Mouse (Mus musculus): ENCODE results near the gene Csf3. TPM values are rescaled to one million over a fixed set of nuclear protein-coding genes. Genes with fewer than 3 reads are reported as not detected.
A peak's percentile ranks its signal among the peaks of the same experiment; 100 is the strongest.
"Not testable (repeated sequence)": the region's sequence is repeated elsewhere in the genome, so short reads cannot be mapped to it uniquely, and the experiment has no call there.

Gene Csf3
- polyA plus RNA-seq, 1 experiment from 2014 or later, result not detected

- H3K27ac ChIP-seq; H3K36me3 ChIP-seq; H3K9ac ChIP-seq; H3K27me3 ChIP-seq; H3K4me3 ChIP-seq; H3K4me2 ChIP-seq (replicated peaks); ATAC-seq (ENCODE audit: low FRiP score); H3K9me3 ChIP-seq (replicated peaks): not testable (repeated sequence)
- 94% methylated on average over 2 of the region's 2 CpGs for WGBS
- H3K4me1 ChIP-seq, result peaks cover 33% of the 10 kb centered on the region
Observed at GRCm38 (mm10) chr11:98737220-98737619, 36.2 kb downstream of the Csf3 start.

DNA sequence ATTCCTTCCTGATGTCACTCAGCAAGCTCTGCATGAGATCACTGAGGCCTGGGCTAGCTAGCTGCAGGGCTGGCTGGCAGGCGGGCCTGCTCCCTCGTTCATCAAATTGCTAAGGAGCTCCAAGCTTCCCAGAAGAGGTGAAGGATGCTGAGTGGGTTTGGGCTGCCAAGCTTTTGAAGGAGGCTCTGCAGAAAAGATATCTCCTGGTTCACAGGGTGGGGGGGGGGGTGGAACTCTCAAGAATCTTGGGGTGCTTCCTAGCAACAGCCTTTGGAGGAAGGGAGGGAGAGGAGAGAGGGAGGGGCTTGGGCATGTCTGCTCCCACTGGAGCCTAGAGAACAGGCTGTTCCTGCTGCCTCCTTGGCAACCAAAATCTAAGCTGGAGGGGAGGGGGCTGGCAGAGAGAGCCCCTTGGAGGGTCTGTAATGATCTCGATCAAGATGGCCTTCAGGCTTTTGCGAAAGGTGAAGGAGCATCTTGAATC lies 37.4 kb downstream of the Csf3 start:
- H3K4me3 ChIP-seq, result no peak overlapping the region
- WGBS, result 19% methylated on average over 4 of the region's 4 CpGs
- no peak overlapping the region for H3K4me2 ChIP-seq (replicated peaks)
- H3K27me3 ChIP-seq, result no peaks in the 10 kb centered on the region
- H3K9me3 ChIP-seq (replicated peaks), result peaks cover 6% of the 10 kb centered on the region; the same call in 1 of the 2 replicates
- ATAC-seq (ENCODE audit: low FRiP score), result no peak
- H3K27ac ChIP-seq, result peak overlapping the region; percentile 81
- peaks cover 43% of the 10 kb centered on the region for H3K4me1 ChIP-seq
- H3K9ac ChIP-seq, result no peak overlapping the region; the same call in 1 of the 2 replicates
- H3K36me3 ChIP-seq, result no peaks in the 10 kb centered on the region

GRCm38 (mm10) chr11:98738925-98739324 lies 37.9 kb downstream of the Csf3 start:
- no peak overlapping the region for H3K4me2 ChIP-seq (replicated peaks)
- H3K4me1 ChIP-seq, result peaks cover 48% of the 10 kb centered on the region
- 55% methylated on average over 9 of the region's 9 CpGs for WGBS
- no peaks in the 10 kb centered on the region for H3K36me3 ChIP-seq
- H3K27me3 ChIP-seq, result no peaks in the 10 kb centered on the region
- H3K27ac ChIP-seq, result peak overlapping the region; percentile 81
- H3K9me3 ChIP-seq (replicated peaks), result peaks cover 6% of the 10 kb centered on the region; the same call in 1 of the 2 replicates
- ATAC-seq (ENCODE audit: low FRiP score), result no peak
- no peak overlapping the region for H3K4me3 ChIP-seq
- H3K9ac ChIP-seq, result no peak overlapping the region; the same call in 1 of the 2 replicates

- Histone ChIP-seq H3K27me3 (no peaks in the 10 kb centered on the region), H3K9ac (0 out of 2 replicates have a peak overlapping the region, but pooled peaks have one; percentile 94), H3K9me3 (replicated peaks) (no peaks in the 10 kb centered on the region), H3K36me3 (no peaks in the 10 kb centered on the region), H3K4me1 (peaks cover 59% of the 10 kb centered on the region), H3K4me3 (peak overlapping the region; percentile 83), H3K27ac (peak overlapping the region; percentile 99), H3K4me2 (replicated peaks) (peak overlapping the region; percentile 88)
- WGBS, result 4% methylated on average over 8 of the region's 8 CpGs
- 0 out of 2 replicates have a peak, but pooled peaks have one; percentile 9 for ATAC-seq (ENCODE audit: low FRiP score)
Observed at GRCm38 (mm10) chr11:98740026-98740392, 38.9 kb downstream of the Csf3 start.

DNA sequence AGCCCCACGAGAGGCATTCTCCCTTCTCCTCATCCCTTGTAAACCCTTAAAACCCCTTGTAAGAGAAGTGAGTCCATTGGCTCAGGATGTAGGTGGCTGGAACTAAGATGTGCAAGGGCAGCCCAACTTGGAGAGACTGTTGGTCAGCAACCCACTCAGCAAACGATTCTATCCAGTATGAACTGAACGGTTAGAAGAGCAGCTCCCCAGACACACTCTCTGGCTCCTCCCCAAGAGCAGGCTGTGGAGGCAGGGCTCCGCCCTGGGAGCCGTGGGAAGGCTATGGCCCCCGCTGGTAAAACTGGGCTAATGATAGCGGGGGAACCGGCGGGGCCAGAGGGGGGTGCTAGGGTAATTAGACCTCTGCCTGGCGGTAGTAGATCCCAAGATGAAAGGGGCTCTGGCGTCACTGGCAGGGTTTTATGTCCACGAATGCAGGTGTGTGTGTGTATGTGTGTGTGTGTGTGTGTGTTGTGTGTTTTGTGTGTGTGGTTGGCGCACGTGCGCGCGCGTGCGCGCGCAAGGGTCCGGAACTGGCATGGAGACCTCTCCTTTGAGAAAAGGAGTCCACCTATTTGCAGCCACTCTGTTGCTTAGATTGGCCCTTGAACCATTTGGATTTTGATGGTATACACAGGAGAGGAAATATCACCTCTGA lies 39.5 kb downstream of the Csf3 start, which contains the start of gene Thra:
Gene Thra, plus strand, starts transcription at position 246 of the 658 bp plus-strand sequence.
- H3K9me3 ChIP-seq (replicated peaks), result no peaks in the 10 kb centered on the region
- H3K27ac ChIP-seq, result peak within 1 kb of the TSS; percentile 99
- H3K4me3 ChIP-seq, result peak within 1 kb of the TSS; percentile 83
- H3K27me3 ChIP-seq, result no peaks in the 10 kb centered on the region
- WGBS, result under 1% methylated on average over 22 of the region's 22 CpGs
- peaks cover 64% of the 10 kb centered on the region for H3K4me1 ChIP-seq
- no peaks in the 10 kb centered on the region for H3K36me3 ChIP-seq
- ATAC-seq (ENCODE audit: low FRiP score), result peak; percentile 41
- H3K4me2 ChIP-seq (replicated peaks), result peak within 1 kb of the TSS; percentile 88
- H3K9ac ChIP-seq, result peak within 1 kb of the TSS; percentile 94

DNA sequence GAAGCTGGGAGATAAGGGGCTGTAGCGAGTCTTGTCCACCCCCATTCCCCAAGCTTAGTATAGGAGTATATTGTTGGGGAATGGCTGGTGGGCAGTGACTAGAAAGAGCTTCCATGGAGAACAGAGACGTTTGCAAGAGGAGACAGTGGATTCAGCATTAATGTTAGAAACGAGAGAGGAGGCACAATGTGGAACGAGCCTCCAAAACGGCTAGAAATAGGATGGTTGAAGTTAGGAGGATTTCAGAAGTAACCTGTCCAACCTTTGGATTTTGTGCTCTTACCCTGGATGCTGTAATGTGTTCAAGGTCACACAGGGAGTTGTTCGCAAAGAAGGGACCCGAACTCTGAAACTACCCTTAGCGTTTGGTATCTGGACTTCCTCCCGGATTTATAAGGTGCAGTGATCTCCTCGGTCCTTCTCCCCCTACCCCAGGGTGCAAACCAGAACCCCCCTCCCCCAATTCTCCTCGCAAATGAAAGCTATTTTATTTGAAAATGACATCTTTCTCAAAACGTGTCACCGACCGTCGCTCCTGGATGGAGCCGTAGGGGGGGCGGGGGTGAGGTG lies 40.1 kb downstream of the Csf3 start:
- H3K4me2 ChIP-seq (replicated peaks), result peak overlapping the region; percentile 88
- no peak for ATAC-seq (ENCODE audit: low FRiP score)

DNA sequence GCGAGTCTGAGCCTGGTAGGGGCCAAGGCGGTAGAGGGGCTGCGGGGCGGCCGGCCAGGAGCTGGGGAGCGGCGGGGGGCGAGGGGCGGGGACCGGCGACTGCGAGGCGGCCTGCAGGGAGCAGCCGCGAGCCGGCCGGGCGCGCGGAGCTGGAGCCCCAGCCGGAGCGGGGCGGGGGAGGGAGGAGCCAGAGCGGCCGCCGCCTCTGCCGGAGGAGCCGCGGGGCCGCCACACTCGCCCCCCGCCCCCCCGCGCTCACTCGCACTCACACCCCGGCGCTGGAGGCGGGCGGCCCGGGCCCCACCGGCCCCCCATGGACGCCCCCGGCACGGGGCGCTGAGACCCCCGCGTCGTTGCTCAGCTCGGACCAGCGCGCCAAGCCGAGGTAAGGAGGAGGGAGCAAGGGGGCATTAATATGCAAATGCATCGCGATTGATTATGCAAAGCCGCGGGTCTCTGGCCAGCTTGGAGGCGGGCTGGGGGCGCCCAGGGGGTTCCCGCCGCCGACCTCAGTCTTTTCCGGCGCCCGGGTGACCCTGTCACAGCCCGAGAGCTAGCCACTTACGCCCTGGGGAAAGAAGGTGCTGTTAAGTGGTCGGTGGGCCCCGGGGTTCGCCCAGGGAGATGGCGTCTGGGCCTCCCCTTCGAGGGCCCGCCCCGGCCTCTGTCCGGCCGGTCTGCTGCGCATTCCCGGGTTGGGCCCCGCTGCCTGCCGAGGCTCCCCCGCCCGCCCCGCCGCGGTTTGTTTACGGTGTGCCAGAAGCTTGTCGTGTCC lies 40.7 kb downstream of the Csf3 start:
- ATAC-seq (ENCODE audit: low FRiP score), result peak; percentile 71
- Histone ChIP-seq H3K27ac (peak overlapping the region; percentile 99), H3K4me3 (peak overlapping the region; percentile 83), H3K9me3 (replicated peaks) (no peaks in the 10 kb centered on the region), H3K9ac (peak overlapping the region; percentile 94), H3K4me2 (replicated peaks) (peak overlapping the region; percentile 88), H3K36me3 (no peaks in the 10 kb centered on the region), H3K4me1 (peaks cover 77% of the 10 kb centered on the region), H3K27me3 (no peaks in the 10 kb centered on the region)
- under 1% methylated on average over 58 of the region's 86 CpGs for WGBS

More for the DNA sequence above, 40.1 kb downstream of the Csf3 start:
- peak overlapping the region; percentile 94 for H3K9ac ChIP-seq
- H3K9me3 ChIP-seq (replicated peaks), result no peaks in the 10 kb centered on the region
- no peaks in the 10 kb centered on the region for H3K27me3 ChIP-seq
- under 1% methylated on average over 17 of the region's 17 CpGs for WGBS
- no peaks in the 10 kb centered on the region for H3K36me3 ChIP-seq
- peak overlapping the region; percentile 99 for H3K27ac ChIP-seq
- peak overlapping the region; percentile 83 for H3K4me3 ChIP-seq
- H3K4me1 ChIP-seq, result peaks cover 70% of the 10 kb centered on the region

DNA sequence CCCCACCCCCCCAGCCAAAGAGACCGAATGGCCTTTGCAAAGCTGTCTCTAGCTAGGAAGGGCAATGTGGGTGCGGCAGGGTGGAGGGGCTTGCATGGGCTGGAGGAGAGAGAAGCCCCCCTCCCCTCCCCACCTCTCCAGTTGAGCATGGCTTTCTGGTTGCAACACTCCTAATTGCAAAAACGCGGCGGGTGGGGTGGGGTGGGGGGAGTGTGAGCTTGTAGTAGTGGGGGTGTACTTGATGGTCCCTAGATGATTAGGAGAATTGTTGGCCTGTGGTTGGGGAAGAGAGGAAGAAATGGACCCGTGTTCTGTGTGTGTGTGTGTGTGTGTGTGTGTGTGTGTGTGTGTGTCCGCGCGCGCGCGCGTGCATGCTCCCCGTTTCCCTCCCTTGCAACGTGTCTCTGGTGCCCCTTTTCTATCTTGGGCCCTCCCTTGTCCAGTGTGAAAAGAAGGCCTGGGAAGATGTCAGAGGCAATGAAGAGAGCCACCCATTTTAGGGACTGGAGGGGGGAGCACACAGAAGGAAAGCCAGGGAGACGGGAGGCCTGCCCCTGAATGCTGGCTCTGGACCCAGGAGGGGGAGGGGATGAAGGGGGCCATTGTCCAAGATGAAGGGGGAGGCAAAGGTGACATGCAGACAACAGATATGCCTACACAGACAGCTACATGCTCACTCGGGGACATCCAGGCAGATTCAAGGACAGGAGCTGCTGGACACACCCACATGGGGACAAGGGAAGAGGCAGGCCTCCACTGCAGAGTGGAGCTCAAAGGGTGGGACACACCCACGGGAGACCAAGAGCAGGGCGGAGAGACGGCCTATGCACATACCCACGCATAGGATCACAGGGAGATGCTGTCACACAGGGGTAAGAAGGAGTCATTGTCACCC lies 41.6 kb downstream of the Csf3 start:
- no peaks in the 10 kb centered on the region for H3K27me3 ChIP-seq
- peaks cover 85% of the 10 kb centered on the region for H3K4me1 ChIP-seq
- peak overlapping the region; percentile 83 for H3K4me3 ChIP-seq
- peak; percentile 10; the same call in 1 of the 2 replicates for ATAC-seq (ENCODE audit: low FRiP score)
- H3K9me3 ChIP-seq (replicated peaks), result no peaks in the 10 kb centered on the region
- no peaks in the 10 kb centered on the region for H3K36me3 ChIP-seq
- peak overlapping the region; percentile 99 for H3K27ac ChIP-seq
- WGBS, result 3% methylated on average over 13 of the region's 21 CpGs
- peak overlapping the region; percentile 88 for H3K4me2 ChIP-seq (replicated peaks)
- peak overlapping the region; percentile 94 for H3K9ac ChIP-seq

GRCm38 (mm10) chr11:98743655-98744345 lies 42.7 kb downstream of the Csf3 start:
- Histone ChIP-seq H3K9ac (peak overlapping the region; percentile 94), H3K9me3 (replicated peaks) (no peaks in the 10 kb centered on the region), H3K27me3 (no peaks in the 10 kb centered on the region), H3K27ac (peak overlapping the region; percentile 99), H3K36me3 (no peaks in the 10 kb centered on the region), H3K4me2 (replicated peaks) (peak overlapping the region; percentile 88), H3K4me1 (peaks cover 88% of the 10 kb centered on the region), H3K4me3 (peak overlapping the region; percentile 83)
- ATAC-seq (ENCODE audit: low FRiP score), result no peak
- 5% methylated on average over 9 of the region's 9 CpGs for WGBS

- Histone ChIP-seq H3K9me3 (replicated peaks) (no peaks in the 10 kb centered on the region), H3K4me1 (peaks cover 90% of the 10 kb centered on the region), H3K27me3 (no peaks in the 10 kb centered on the region), H3K27ac (peak overlapping the region; percentile 99), H3K9ac (peak overlapping the region; percentile 94), H3K4me2 (replicated peaks) (peak overlapping the region; percentile 88), H3K4me3 (peak overlapping the region; percentile 83), H3K36me3 (no peaks in the 10 kb centered on the region)
- 37% methylated on average over 7 of the region's 7 CpGs for WGBS
- no peak for ATAC-seq (ENCODE audit: low FRiP score)
Observed at GRCm38 (mm10) chr11:98744456-98745019, 43.5 kb downstream of the Csf3 start.

Measured in hindbrain, embryonic 12.5 days (tissue).